Mouse (Mus musculus): ENCODE measurements around the gene Tbl1xr1. TPM values are rescaled to one million over a fixed set of nuclear protein-coding genes. Genes with fewer than 3 reads are reported as not detected.
A peak's percentile ranks its signal among the peaks of the same experiment; 100 is the strongest.

The Tbl1xr1 gene
- polyA plus RNA-seq (2014; fragmentation: Nextera tagmentation; extraction: Ambion mirVana): 40.0 and 45.7 TPM in 2 replicates

DNA sequence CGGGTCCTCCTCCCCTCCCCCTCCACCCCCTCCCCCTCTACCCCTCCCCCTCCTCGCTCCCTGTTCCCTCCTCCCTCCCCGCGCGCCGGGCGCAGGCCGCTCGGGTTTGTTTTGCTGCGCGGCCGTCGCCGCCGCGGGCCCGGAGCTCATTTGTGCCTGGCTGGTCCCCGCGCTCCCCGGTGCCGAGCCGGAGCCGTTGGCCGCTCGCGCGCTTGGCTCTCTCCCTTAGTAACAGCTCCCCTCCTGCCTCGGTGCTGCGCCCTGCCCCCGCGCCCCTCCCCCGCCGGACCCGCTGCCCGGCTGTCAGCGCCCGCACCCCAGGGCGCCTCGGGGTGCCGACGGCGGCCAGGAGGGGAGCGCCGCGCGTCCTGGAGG, at the start of gene Tbl1xr1:
Tbl1xr1 (plus strand) TSS at position 92 of the 375 bp plus-strand sequence.
- Histone ChIP-seq H3K36me3 (ENCODE audit: control insufficient read depth, insufficient read depth, low read length) (no peaks in the 10 kb centered on the region), H3K9ac (replicated peaks; ENCODE audit: low read depth, low read length) (peak within 1 kb of the TSS; percentile 92), H3K27me3 (ENCODE audit: control insufficient read depth, insufficient read depth, low read length) (no peaks in the 10 kb centered on the region), H3K9me3 (ENCODE audit: control insufficient read depth, low read depth, low read length) (no peaks in the 10 kb centered on the region), H3K4me2 (replicated peaks; ENCODE audit: low read depth, low read length) (peak within 1 kb of the TSS; percentile 72), H3K4me1 (ENCODE audit: control insufficient read depth, insufficient read depth, low read length) (peaks cover 5% of the 10 kb centered on the region; the same call in 1 of the 2 replicates), H3K27ac (ENCODE audit: low read length) (peak within 1 kb of the TSS; percentile 96), H3K4me3 (ENCODE audit: low read depth, low read length) (peak within 1 kb of the TSS; percentile 90)
- 0% methylated on average over 21 of the region's 46 CpGs for WGBS
- ATAC-seq (ENCODE audit: insufficient number of reproducible peaks, insufficient read depth, low FRiP score, low read depth): peak; percentile 86

DNA sequence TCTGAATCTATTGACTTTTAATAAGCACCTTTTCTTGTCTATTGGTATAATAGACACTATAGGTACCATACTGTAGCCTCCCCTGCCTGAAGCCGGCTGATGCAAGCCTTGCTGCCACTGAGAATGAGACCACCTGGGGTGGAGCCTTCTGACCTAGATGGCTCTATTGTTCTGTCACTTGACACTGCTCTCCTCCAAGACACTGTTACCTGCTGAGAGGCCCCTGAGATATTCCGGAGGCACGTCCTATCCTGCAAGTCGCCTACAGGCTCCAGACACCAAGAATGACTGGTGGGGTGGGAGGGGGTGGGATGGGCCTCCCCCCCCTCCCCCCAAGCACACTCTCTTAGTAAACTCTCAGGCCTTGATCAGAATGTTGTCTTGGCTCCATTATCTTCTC, 38.4 kb upstream of the Tbl1xr1 start:
- ATAC-seq (ENCODE audit: insufficient number of reproducible peaks, insufficient read depth, low FRiP score, low read depth): no peak
- H3K4me1 ChIP-seq (ENCODE audit: control insufficient read depth, insufficient read depth, low read length): no peaks in the 10 kb centered on the region
- no peak overlapping the region for H3K4me2 ChIP-seq (replicated peaks; ENCODE audit: low read depth, low read length)
- H3K27me3 ChIP-seq (ENCODE audit: control insufficient read depth, insufficient read depth, low read length): no peaks in the 10 kb centered on the region
- H3K27ac ChIP-seq (ENCODE audit: low read length): no peak overlapping the region
- no peaks in the 10 kb centered on the region for H3K36me3 ChIP-seq (ENCODE audit: control insufficient read depth, insufficient read depth, low read length)
- no peak overlapping the region for H3K9ac ChIP-seq (replicated peaks; ENCODE audit: low read depth, low read length)
- H3K4me3 ChIP-seq (ENCODE audit: low read depth, low read length): no peak overlapping the region
- WGBS: 51% methylated on average over 4 of the region's 4 CpGs
- H3K9me3 ChIP-seq (ENCODE audit: control insufficient read depth, low read depth, low read length): no peaks in the 10 kb centered on the region

DNA sequence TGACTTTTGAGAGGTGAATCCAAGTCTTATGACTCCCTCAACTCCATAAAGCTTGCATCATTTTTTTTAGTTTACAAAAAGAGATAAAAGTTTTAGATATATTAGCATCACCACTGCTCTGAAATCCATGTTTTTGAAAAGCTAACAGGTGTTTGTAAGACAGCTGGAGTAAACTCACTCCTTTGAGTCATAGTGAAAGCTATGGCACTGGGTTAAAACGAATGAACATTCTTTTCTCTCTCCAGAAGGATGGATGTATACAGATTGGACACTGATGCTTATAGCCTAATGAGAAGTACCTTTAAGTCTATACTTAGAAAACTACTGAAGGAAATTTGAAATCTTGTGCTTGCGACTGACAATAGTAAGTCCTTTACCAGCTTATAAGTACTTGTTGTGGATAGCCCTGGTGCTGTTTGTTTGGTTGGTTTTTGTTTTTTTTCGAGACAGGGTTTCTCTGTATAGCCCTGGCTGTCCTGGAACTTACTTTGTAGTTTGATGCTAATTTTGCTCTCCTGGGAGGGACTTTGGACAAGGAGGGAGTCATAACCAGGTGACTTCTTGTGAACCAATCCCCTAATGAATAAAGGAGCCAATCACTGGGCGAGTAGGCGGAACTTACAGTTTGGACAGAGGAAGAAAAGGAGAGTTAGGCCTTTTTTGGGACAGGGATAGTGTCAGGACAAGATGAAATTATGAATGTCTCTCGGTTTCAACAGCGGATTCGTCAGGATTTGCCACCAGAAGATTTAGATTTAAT, 37.2 kb upstream of the Tbl1xr1 start:
- no peak for ATAC-seq (ENCODE audit: insufficient number of reproducible peaks, insufficient read depth, low FRiP score, low read depth)
- WGBS: 88% methylated on average over 8 of the region's 8 CpGs

DNA sequence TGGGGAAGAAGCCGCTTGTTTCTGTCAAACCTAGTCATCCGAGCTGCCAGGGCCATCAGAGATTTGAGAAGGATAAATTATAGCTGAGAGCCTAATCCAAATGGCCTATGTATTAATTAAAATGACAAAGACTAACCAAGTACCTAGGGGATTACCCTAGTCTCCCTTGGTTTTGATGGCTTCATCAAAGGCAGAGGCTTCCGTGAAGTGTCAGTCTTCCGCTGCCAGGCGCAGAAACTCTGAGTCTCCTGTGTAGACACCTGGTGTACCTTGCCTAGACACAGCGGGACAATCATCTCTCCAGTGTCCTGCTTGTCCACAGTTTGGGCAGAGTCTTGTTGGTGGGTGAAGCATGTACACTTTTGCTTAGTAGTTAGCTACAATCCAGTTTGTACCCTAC, 35.8 kb upstream of the Tbl1xr1 start:
- Histone ChIP-seq H3K27ac (ENCODE audit: low read length) (no peak overlapping the region), H3K4me2 (replicated peaks; ENCODE audit: low read depth, low read length) (no peak overlapping the region), H3K9ac (replicated peaks; ENCODE audit: low read depth, low read length) (no peak overlapping the region), H3K9me3 (ENCODE audit: control insufficient read depth, low read depth, low read length) (no peaks in the 10 kb centered on the region), H3K4me3 (ENCODE audit: low read depth, low read length) (no peak overlapping the region), H3K4me1 (ENCODE audit: control insufficient read depth, insufficient read depth, low read length) (no peaks in the 10 kb centered on the region), H3K27me3 (ENCODE audit: control insufficient read depth, insufficient read depth, low read length) (no peaks in the 10 kb centered on the region), H3K36me3 (ENCODE audit: control insufficient read depth, insufficient read depth, low read length) (no peaks in the 10 kb centered on the region)
- 86% methylated on average over 6 of the region's 6 CpGs for WGBS
- no peak for ATAC-seq (ENCODE audit: insufficient number of reproducible peaks, insufficient read depth, low FRiP score, low read depth)

More for the DNA sequence above, 37.2 kb upstream of the Tbl1xr1 start:
- Histone ChIP-seq H3K27me3 (ENCODE audit: control insufficient read depth, insufficient read depth, low read length) (no peaks in the 10 kb centered on the region), H3K9me3 (ENCODE audit: control insufficient read depth, low read depth, low read length) (no peaks in the 10 kb centered on the region), H3K9ac (replicated peaks; ENCODE audit: low read depth, low read length) (no peak overlapping the region), H3K36me3 (ENCODE audit: control insufficient read depth, insufficient read depth, low read length) (no peaks in the 10 kb centered on the region), H3K4me2 (replicated peaks; ENCODE audit: low read depth, low read length) (no peak overlapping the region), H3K4me1 (ENCODE audit: control insufficient read depth, insufficient read depth, low read length) (no peaks in the 10 kb centered on the region), H3K27ac (ENCODE audit: low read length) (no peak overlapping the region), H3K4me3 (ENCODE audit: low read depth, low read length) (no peak overlapping the region)

DNA sequence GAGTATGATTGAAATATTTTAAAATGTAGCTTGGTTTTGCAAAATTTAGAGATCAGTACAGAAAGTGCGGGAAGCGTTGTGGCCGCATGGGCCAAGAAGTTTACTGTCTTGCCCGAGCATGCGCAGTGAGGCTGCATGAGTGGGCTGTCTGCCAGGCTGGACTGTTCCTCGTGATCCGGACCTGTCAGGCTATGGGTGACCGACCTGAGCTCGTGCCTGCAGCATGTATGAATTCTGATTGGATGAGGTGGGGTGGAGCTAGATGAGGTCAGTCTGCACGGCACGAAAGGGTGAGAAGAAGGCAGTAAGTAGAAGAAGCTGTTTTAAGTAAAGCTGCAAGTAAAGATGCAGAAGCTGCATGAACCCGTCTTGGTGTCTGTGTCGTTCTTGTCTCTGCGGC, 29.2 kb upstream of the Tbl1xr1 start:
- Histone ChIP-seq H3K4me1 (ENCODE audit: control insufficient read depth, insufficient read depth, low read length) (no peaks in the 10 kb centered on the region), H3K4me3 (ENCODE audit: low read depth, low read length) (no peak overlapping the region), H3K9ac (replicated peaks; ENCODE audit: low read depth, low read length) (no peak overlapping the region), H3K4me2 (replicated peaks; ENCODE audit: low read depth, low read length) (no peak overlapping the region), H3K27ac (ENCODE audit: low read length) (no peak overlapping the region), H3K27me3 (ENCODE audit: control insufficient read depth, insufficient read depth, low read length) (no peaks in the 10 kb centered on the region), H3K9me3 (ENCODE audit: control insufficient read depth, low read depth, low read length) (no peaks in the 10 kb centered on the region), H3K36me3 (ENCODE audit: control insufficient read depth, insufficient read depth, low read length) (no peaks in the 10 kb centered on the region)
- no peak for ATAC-seq (ENCODE audit: insufficient number of reproducible peaks, insufficient read depth, low FRiP score, low read depth)
- 86% methylated on average over 14 of the region's 14 CpGs for WGBS

DNA sequence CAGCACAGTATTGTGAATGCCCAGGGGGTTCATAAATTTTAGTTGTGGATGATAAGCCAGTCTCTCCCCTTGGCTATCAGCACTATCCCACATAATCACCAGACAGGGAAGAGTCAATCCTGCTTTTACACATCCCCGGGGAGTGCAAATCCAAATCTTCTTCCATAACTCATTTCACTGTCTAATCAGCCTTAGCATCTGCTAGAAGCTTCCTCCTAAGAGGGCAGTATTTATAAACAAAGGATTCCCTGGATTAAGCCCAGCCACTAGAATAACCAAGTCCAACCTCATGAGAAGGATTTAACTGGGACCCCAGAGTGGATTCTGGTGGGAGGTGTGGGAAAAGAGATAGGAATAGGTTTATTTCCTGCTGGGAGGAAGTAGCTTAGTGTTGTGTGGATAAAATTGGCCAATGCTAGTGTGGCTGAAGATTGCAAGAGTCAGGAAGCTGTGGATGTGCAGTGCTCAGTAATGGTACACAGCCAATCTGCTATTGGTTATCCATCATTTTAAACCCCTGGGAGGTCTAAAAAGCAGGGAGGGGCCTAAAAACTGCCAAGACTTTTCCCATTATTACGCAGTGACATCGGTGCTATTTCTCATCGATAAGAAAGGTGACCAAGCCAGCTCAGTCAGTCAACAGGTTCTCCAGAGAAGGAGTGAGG, 19.7 kb upstream of the Tbl1xr1 start:
- H3K4me2 ChIP-seq (replicated peaks; ENCODE audit: low read depth, low read length): no peak overlapping the region
- H3K9me3 ChIP-seq (ENCODE audit: control insufficient read depth, low read depth, low read length): no peaks in the 10 kb centered on the region
- ATAC-seq (ENCODE audit: insufficient number of reproducible peaks, insufficient read depth, low FRiP score, low read depth): 0 out of 2 replicates have a peak, but pooled peaks have one; percentile 37
- no peak overlapping the region for H3K4me3 ChIP-seq (ENCODE audit: low read depth, low read length)
- no peaks in the 10 kb centered on the region for H3K4me1 ChIP-seq (ENCODE audit: control insufficient read depth, insufficient read depth, low read length)
- no peak overlapping the region for H3K27ac ChIP-seq (ENCODE audit: low read length)
- H3K9ac ChIP-seq (replicated peaks; ENCODE audit: low read depth, low read length): no peak overlapping the region
- H3K36me3 ChIP-seq (ENCODE audit: control insufficient read depth, insufficient read depth, low read length): no peaks in the 10 kb centered on the region
- H3K27me3 ChIP-seq (ENCODE audit: control insufficient read depth, insufficient read depth, low read length): no peaks in the 10 kb centered on the region
- WGBS: 62% methylated on average over 4 of the region's 4 CpGs

DNA sequence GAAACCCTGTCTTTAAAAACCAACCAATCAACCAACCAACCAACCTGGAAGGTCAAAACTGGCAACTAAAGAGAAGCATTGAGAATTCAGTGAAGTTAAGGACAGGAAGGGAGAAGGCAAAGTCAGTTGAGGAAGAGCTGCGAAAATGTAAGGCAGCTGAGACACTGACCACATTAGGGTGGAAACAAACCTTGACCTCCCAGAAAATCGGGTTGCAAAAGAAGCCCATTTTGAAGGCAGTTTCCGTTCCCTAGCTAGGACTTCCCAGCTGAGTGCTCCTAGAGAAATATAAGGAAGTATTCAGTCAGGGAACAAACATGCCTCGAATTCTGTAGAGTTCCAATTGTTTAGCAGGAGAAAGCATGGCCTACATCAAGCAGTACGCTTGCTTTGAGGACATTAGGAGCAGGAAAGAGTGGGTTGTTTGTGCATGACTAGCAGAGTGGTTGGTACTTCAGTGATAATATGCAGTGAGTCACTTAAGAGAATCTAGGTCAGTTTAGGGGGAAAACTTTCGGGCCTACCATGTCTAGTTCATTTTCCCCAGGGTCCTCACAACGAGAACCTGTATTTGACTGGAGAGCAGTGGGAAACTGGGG, 18.1 kb upstream of the Tbl1xr1 start:
- no peak for ATAC-seq (ENCODE audit: insufficient number of reproducible peaks, insufficient read depth, low FRiP score, low read depth)
- Histone ChIP-seq H3K9ac (replicated peaks; ENCODE audit: low read depth, low read length) (no peak overlapping the region), H3K36me3 (ENCODE audit: control insufficient read depth, insufficient read depth, low read length) (no peaks in the 10 kb centered on the region), H3K4me2 (replicated peaks; ENCODE audit: low read depth, low read length) (no peak overlapping the region), H3K4me1 (ENCODE audit: control insufficient read depth, insufficient read depth, low read length) (no peaks in the 10 kb centered on the region), H3K27me3 (ENCODE audit: control insufficient read depth, insufficient read depth, low read length) (no peaks in the 10 kb centered on the region), H3K27ac (ENCODE audit: low read length) (no peak overlapping the region), H3K9me3 (ENCODE audit: control insufficient read depth, low read depth, low read length) (no peaks in the 10 kb centered on the region), H3K4me3 (ENCODE audit: low read depth, low read length) (no peak overlapping the region)
- 83% methylated on average over 7 of the region's 7 CpGs for WGBS

DNA sequence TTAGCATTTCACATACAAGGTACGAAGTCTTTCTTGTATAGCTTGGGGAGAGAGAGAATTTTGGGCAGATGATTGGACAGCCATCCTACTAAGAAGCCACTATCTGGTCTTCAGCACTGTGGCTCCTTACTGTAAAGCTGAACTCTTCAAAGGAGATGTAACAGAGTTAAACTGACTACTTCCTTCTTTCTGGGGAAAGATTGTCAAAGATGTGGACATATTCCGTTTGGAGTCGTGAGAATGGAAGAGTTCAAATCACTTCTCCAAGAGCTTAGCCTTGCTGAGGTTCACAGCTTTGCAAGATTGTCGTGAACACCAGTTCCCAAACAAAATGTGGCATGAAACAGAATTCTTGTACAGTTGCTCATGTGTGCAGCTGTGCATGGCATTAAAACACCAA, 15.3 kb upstream of the Tbl1xr1 start:
- no peak overlapping the region for H3K9ac ChIP-seq (replicated peaks; ENCODE audit: low read depth, low read length)
- H3K27me3 ChIP-seq (ENCODE audit: control insufficient read depth, insufficient read depth, low read length): no peaks in the 10 kb centered on the region
- ATAC-seq (ENCODE audit: insufficient number of reproducible peaks, insufficient read depth, low FRiP score, low read depth): no peak
- no peak overlapping the region for H3K27ac ChIP-seq (ENCODE audit: low read length)
- 88% methylated on average over 4 of the region's 4 CpGs for WGBS
- no peaks in the 10 kb centered on the region for H3K36me3 ChIP-seq (ENCODE audit: control insufficient read depth, insufficient read depth, low read length)
- H3K4me2 ChIP-seq (replicated peaks; ENCODE audit: low read depth, low read length): no peak overlapping the region
- H3K4me1 ChIP-seq (ENCODE audit: control insufficient read depth, insufficient read depth, low read length): no peaks in the 10 kb centered on the region
- no peak overlapping the region for H3K4me3 ChIP-seq (ENCODE audit: low read depth, low read length)
- no peaks in the 10 kb centered on the region for H3K9me3 ChIP-seq (ENCODE audit: control insufficient read depth, low read depth, low read length)

Data from stomach, embryonic 14.5 days (tissue).